In genomic region chr6:85488510-85488909, GRCm38 (mm10) we compare ENCODE assay signal across 30 mouse cellular contexts. TPM values are rescaled to one million over a fixed set of nuclear protein-coding genes. Genes with fewer than 3 reads are reported as not detected.
A peak's percentile ranks its signal among the peaks of the same experiment; 100 is the strongest.
DNase-seq lines count a peak whose midpoint lies in the region; ATAC-seq lines count a peak whose summit lies in the region.
"Had no signal": no experiment of that assay in that cellular context is flagged by ENCODE, and none has a peak within 500 bp of the region (broad histone marks: within the 10 kb centered on the region; RNA-seq: fewer than 3 reads in every experiment).

No protein-coding gene starts in this region.

- no peak overlapping the region for H3K9ac ChIP-seq in hindbrain, embryonic 11.5 days (ENCODE audit: low read depth, low read length)
- no peak overlapping the region for H3K9ac ChIP-seq in hindbrain, embryonic 13.5 days
- no peak overlapping the region for H3K9ac ChIP-seq in midbrain, embryonic 15.5 days
- H3K9ac ChIP-seq: forebrain, embryonic 15.5 days; heart, embryonic 13.5 days; hindbrain, embryonic 14.5 days had no signal

- no peaks in the 10 kb centered on the region for H3K36me3 ChIP-seq in hindbrain, embryonic 11.5 days (ENCODE audit: control insufficient read depth, insufficient read depth, low read length)
- H3K36me3 ChIP-seq in hindbrain, embryonic 13.5 days = peaks cover 3% of the 10 kb centered on the region; the same call in 1 of the 2 replicates
- no peaks in the 10 kb centered on the region for H3K36me3 ChIP-seq in midbrain, embryonic 10.5 days
- no peaks in the 10 kb centered on the region for H3K36me3 ChIP-seq in midbrain, embryonic 15.5 days (replicated peaks)
- H3K36me3 ChIP-seq: forebrain, embryonic 15.5 days; heart, embryonic 10.5 days; heart, embryonic 13.5 days had no signal

- peaks cover 30% of the 10 kb centered on the region for H3K27me3 ChIP-seq in hindbrain, embryonic 11.5 days (ENCODE audit: control insufficient read depth, insufficient read depth, low read length)
- H3K27me3 ChIP-seq in hindbrain, embryonic 13.5 days = peaks cover 42% of the 10 kb centered on the region
- H3K27me3 ChIP-seq in midbrain, embryonic 10.5 days (ENCODE audit: low read depth, poor library complexity, severe bottlenecking) = peaks cover 43% of the 10 kb centered on the region
- H3K27me3 ChIP-seq in midbrain, embryonic 15.5 days (replicated peaks) = peaks cover 35% of the 10 kb centered on the region

- H3K4me3 ChIP-seq in hindbrain, embryonic 11.5 days (ENCODE audit: low read depth, low read length) = no peak overlapping the region
- no peak overlapping the region for H3K4me3 ChIP-seq in hindbrain, embryonic 13.5 days
- no peak overlapping the region for H3K4me3 ChIP-seq in midbrain, embryonic 10.5 days
- H3K4me3 ChIP-seq in midbrain, embryonic 15.5 days = no peak overlapping the region
- H3K4me3 ChIP-seq: forebrain, embryonic 15.5 days; heart, embryonic 10.5 days; heart, embryonic 13.5 days had no signal

- no peak overlapping the region for H3K27ac ChIP-seq in hindbrain, embryonic 11.5 days (ENCODE audit: low read depth, low read length)
- H3K27ac ChIP-seq in hindbrain, embryonic 13.5 days = no peak overlapping the region
- H3K27ac ChIP-seq in midbrain, embryonic 10.5 days (replicated peaks) = peak overlapping the region; percentile 67
- no peak overlapping the region for H3K27ac ChIP-seq in midbrain, embryonic 15.5 days
- H3K27ac ChIP-seq: forebrain, embryonic 15.5 days; heart, embryonic 10.5 days; heart, embryonic 13.5 days; hindbrain, embryonic 14.5 days had no signal

- no peak overlapping the region for H3K4me2 ChIP-seq in hindbrain, embryonic 11.5 days (replicated peaks; ENCODE audit: low read depth, low read length)
- no peak overlapping the region for H3K4me2 ChIP-seq in hindbrain, embryonic 13.5 days
- no peak overlapping the region for H3K4me2 ChIP-seq in midbrain, embryonic 15.5 days
- H3K4me2 ChIP-seq: forebrain, embryonic 15.5 days; heart, embryonic 13.5 days; hindbrain, embryonic 14.5 days had no signal

- H3K9me3 ChIP-seq in hindbrain, embryonic 11.5 days (ENCODE audit: control insufficient read depth, low read length) = no peaks in the 10 kb centered on the region
- no peaks in the 10 kb centered on the region for H3K9me3 ChIP-seq in hindbrain, embryonic 13.5 days
- no peaks in the 10 kb centered on the region for H3K9me3 ChIP-seq in midbrain, embryonic 10.5 days (replicated peaks)
- no peaks in the 10 kb centered on the region for H3K9me3 ChIP-seq in midbrain, embryonic 15.5 days
- H3K9me3 ChIP-seq: forebrain, embryonic 15.5 days; heart, embryonic 10.5 days had no signal

- peak; percentile 6 for DNase-seq in hindbrain, embryonic 11.5 days (ENCODE audit: low spot score)
- DNase-seq in midbrain, embryonic 10.5 days (ENCODE audit: low spot score) = peak; percentile 40
- DNase-seq in embryo, embryonic 10.5 days (ENCODE audit: low spot score) = peak; percentile 41
- DNase-seq in embryo, embryonic 9.5 days (ENCODE audit: extremely low spot score) = peak; percentile 14
- DNase-seq in heart, adult 9 months (ENCODE audit: low spot score in 2 of 2) = no peak
- no peak for DNase-seq in spleen, postnatal 14 days (ENCODE audit: low spot score in 2 of 2)
- DNase-seq: adrenal gland, adult 8-10 months; adrenal gland, postnatal 25 days; cerebellum, adult 11-12 months; cerebellum, adult 8-10 months; cerebellum, postnatal 10 days; cerebellum, postnatal 36 days; gastrocnemius, postnatal 25 days; heart, adult 18-20 months; heart, postnatal 14 days; heart, postnatal 4 days had no signal

- peaks cover 9% of the 10 kb centered on the region; the same call in 1 of the 2 replicates for H3K4me1 ChIP-seq in hindbrain, embryonic 11.5 days (replicated peaks; ENCODE audit: control insufficient read depth, insufficient read depth, low read length)
- H3K4me1 ChIP-seq in hindbrain, embryonic 13.5 days (replicated peaks) = peaks cover 19% of the 10 kb centered on the region
- peaks cover 40% of the 10 kb centered on the region for H3K4me1 ChIP-seq in midbrain, embryonic 10.5 days
- H3K4me1 ChIP-seq in midbrain, embryonic 15.5 days = peaks cover 13% of the 10 kb centered on the region

- WGBS in hindbrain, embryonic 11.5 days = 35% methylated on average over 4 of the region's 4 CpGs
- 27% methylated on average over 4 of the region's 4 CpGs for WGBS in hindbrain, embryonic 13.5 days
- WGBS in midbrain, embryonic 10.5 days = 28% methylated on average over 4 of the region's 4 CpGs
- WGBS in midbrain, embryonic 15.5 days = 19% methylated on average over 4 of the region's 4 CpGs

- no peak for ATAC-seq in hindbrain, embryonic 11.5 days (ENCODE audit: low FRiP score)
- no peak for ATAC-seq in hindbrain, embryonic 13.5 days (ENCODE audit: low FRiP score)
- ATAC-seq in midbrain, embryonic 15.5 days (replicated peaks) = no peak
- ATAC-seq: CD4-positive, CD25-positive, alpha-beta regulatory T cell, adult 4 months; forebrain, embryonic 15.5 days had no signal

RNA-seq across cellular contexts. Expression of gene Fbxo41, which starts 14.3 kb away (rescaled TPM):
- 0.89 and 0.93 TPM in 2 replicates for polyA plus RNA-seq in hindbrain, embryonic 11.5 days (2014; fragmentation: Nextera tagmentation; extraction: Ambion mirVana)
- 5.3 and 5.5 TPM in 2 replicates for polyA plus RNA-seq in hindbrain, embryonic 13.5 days (2015; fragmentation: Nextera tagmentation; extraction: Ambion mirVana)
- polyA plus RNA-seq in midbrain, embryonic 10.5 days (2016; fragmentation: Nextera tagmentation; extraction: Ambion mirVana) = 0.68 and 0.79 TPM in 2 replicates
- 11.4 and 11.5 TPM in 2 replicates for polyA plus RNA-seq in midbrain, embryonic 15.5 days (2015; fragmentation: Nextera tagmentation; extraction: Ambion mirVana)
- polyA plus RNA-seq: heart, embryonic 16.5 days had no signal

RNA-seq across cellular contexts. Expression of gene Egr4, which starts 24.9 kb away (rescaled TPM):
- polyA plus RNA-seq in hindbrain, embryonic 11.5 days (2014; fragmentation: Nextera tagmentation; extraction: Ambion mirVana) = not detected in 2 replicates
- not detected in 2 replicates for polyA plus RNA-seq in hindbrain, embryonic 13.5 days (2015; fragmentation: Nextera tagmentation; extraction: Ambion mirVana)
- 0.06 TPM in 1 of 2 replicates, not detected in the other for polyA plus RNA-seq in midbrain, embryonic 10.5 days (2016; fragmentation: Nextera tagmentation; extraction: Ambion mirVana)
- polyA plus RNA-seq in midbrain, embryonic 15.5 days (2015; fragmentation: Nextera tagmentation; extraction: Ambion mirVana) = not detected in 2 replicates
- polyA plus RNA-seq: C2C12; CD4-positive, CD25-positive, alpha-beta regulatory T cell, adult 4 months; embryonic facial prominence, embryonic 11.5 days; embryonic facial prominence, embryonic 14.5 days; forebrain, embryonic 11.5 days; forebrain, embryonic 15.5 days; gonadal fat pad, adult 2 months; heart, embryonic 10.5 days; heart, embryonic 13.5 days; heart, embryonic 16.5 days; intestine, embryonic 14.5 days had no signal

RNA-seq across cellular contexts. Expression of gene Pradc1, which starts 36.7 kb away (rescaled TPM):
- 25.5 and 28.1 TPM in 2 replicates for polyA plus RNA-seq in hindbrain, embryonic 11.5 days (2014; fragmentation: Nextera tagmentation; extraction: Ambion mirVana)
- polyA plus RNA-seq in hindbrain, embryonic 13.5 days (2015; fragmentation: Nextera tagmentation; extraction: Ambion mirVana) = 20.2 and 22.7 TPM in 2 replicates
- 42.8 and 44.9 TPM in 2 replicates for polyA plus RNA-seq in midbrain, embryonic 10.5 days (2016; fragmentation: Nextera tagmentation; extraction: Ambion mirVana)
- polyA plus RNA-seq in midbrain, embryonic 15.5 days (2015; fragmentation: Nextera tagmentation; extraction: Ambion mirVana) = 18.5 and 22.6 TPM in 2 replicates

RNA-seq across cellular contexts. Expression of gene Cct7, which starts 37.2 kb away (rescaled TPM):
- polyA plus RNA-seq in hindbrain, embryonic 11.5 days (2014; fragmentation: Nextera tagmentation; extraction: Ambion mirVana) = 644 and 685 TPM in 2 replicates
- polyA plus RNA-seq in hindbrain, embryonic 13.5 days (2015; fragmentation: Nextera tagmentation; extraction: Ambion mirVana) = 601 and 603 TPM in 2 replicates
- 700 and 751 TPM in 2 replicates for polyA plus RNA-seq in midbrain, embryonic 10.5 days (2016; fragmentation: Nextera tagmentation; extraction: Ambion mirVana)
- 586 and 601 TPM in 2 replicates for polyA plus RNA-seq in midbrain, embryonic 15.5 days (2015; fragmentation: Nextera tagmentation; extraction: Ambion mirVana)

RNA-seq across cellular contexts. Expression of gene Smyd5, which starts 56.7 kb away (rescaled TPM):
- polyA plus RNA-seq in hindbrain, embryonic 11.5 days (2014; fragmentation: Nextera tagmentation; extraction: Ambion mirVana) = 52.4 and 53.1 TPM in 2 replicates
- 58.4 and 59.0 TPM in 2 replicates for polyA plus RNA-seq in hindbrain, embryonic 13.5 days (2015; fragmentation: Nextera tagmentation; extraction: Ambion mirVana)
- 75.6 and 83.9 TPM in 2 replicates for polyA plus RNA-seq in midbrain, embryonic 10.5 days (2016; fragmentation: Nextera tagmentation; extraction: Ambion mirVana)
- polyA plus RNA-seq in midbrain, embryonic 15.5 days (2015; fragmentation: Nextera tagmentation; extraction: Ambion mirVana) = 67.6 and 73.2 TPM in 2 replicates

Comparison
In these comparisons a context has a peak if more than half of its experiments do, and no peak if none do; other contexts are left out.
1. DNase-seq: peak in hindbrain, embryonic 11.5 days (single experiment), midbrain, embryonic 10.5 days (single experiment), embryo, embryonic 10.5 days (single experiment) and embryo, embryonic 9.5 days (single experiment); none in heart, adult 9 months (0 of 2) and spleen, postnatal 14 days (0 of 2).